Mouse (Mus musculus) T-helper 17 cell (primary cell): ENCODE measurements around the gene Psg16.

ENCODE experiments used
- in situ Hi-C, 2 experiments: fragments of 300-600 bp; cut with MboI, MseI; formaldehyde crosslinking; loops; 1 replicate in 1 of 2; 2 replicates in 1 of 2; pipeline ENCODE4 v1.15.1; 2025; ENCODE audit warnings: high pct_unique_total_duplicates in 2 of 2

Psg16 gene

GRCm38 (mm10) chr7:17055287-17055946 lies 18.4 kb upstream of the Psg16 start:
- in situ Hi-C loops, result loop anchor here in 1 of 2 experiments (5.0 kb wide), 1 partner anchor 33 kb away; no protein-coding TSS in a partner anchor

- in situ Hi-C loops, result loop anchor here in 1 of 2 experiments (5.0 kb wide), 1 partner anchor 34 kb away; no protein-coding TSS in a partner anchor
These were observed 17.7 kb upstream of the Psg16 start for GRCm38 (mm10) chr7:17056081-17056581.

DNA sequence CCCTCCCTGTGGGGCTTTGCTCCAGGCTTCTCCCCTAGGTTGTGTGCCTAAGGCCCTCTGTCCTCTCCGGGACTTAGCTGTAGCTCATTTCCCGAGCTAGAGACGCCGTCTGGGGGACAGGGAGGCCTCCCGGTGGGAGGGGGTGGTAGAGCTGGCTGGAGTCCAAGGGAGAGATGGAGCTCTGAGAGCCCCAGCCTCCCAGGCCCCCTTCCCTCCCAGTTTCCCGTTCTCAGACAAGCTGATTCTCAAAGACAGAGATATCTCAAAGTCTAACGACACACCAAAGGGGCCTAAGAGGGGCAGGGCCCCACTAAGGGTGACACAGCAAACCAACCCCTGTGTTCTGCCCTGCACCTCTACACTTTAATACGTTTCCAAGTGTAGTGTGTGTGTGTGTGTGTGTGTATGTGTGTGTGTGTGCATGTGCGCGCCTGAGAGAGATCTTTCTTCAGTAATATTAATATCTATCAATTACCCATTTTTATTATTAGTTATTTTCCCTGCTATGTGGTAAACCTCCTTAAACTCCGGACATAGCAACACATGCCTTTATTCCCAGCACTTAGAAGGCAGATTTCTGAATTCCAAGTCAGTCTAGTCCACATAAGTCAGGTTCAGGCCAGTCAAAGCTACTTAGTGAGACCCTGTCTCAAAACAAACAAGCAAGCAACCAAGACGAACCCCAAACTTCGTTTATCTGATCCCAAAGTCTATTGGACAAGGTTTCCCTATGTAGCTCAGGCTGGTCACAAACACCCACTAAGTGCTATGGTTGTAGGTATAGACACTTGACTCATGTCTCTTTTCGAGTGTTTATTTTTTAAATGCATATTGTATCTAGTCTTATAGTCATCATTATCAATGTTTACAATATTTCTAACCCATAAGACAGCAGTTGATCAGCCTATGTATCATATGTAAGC lies 17.0 kb upstream of the Psg16 start:
- in situ Hi-C loops, result loop anchor here in 1 of 2 experiments (5.0 kb wide), 1 partner anchor 35 kb away; no protein-coding TSS in a partner anchor

GRCm38 (mm10) chr7:17058071-17058689 lies 15.7 kb upstream of the Psg16 start:
- in situ Hi-C loops, result loop anchor here in 1 of 2 experiments (5.0 kb wide), 1 partner anchor 36 kb away; no protein-coding TSS in a partner anchor

DNA sequence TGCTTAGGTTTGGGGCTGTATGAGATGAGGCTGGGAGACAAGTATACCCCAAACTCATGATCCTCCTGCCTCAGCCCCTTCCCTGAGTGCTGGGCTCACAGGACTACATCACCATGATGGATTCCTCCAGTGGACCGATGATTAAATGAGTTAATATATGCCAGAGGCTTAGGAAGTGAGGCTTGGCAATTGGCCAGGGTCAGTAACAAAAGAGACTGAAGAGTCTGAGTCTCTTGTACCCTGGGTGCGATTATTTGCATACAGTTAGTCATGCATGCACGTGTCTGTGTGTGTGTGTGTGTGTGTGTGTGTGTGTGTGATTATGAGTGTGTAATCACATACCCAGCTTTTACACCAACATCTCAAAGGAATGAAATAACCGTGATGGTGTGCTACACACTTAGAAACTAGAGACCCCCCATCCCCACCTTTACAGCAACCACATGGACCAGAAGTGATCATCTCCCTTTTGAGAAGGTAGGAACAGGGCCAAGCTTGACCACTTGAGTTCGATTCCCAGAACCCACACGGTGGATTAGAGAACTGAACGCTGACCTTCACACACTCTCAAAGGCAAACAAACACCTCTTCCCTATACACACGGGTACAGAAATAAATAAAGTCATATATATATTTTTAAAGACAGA lies 14.9 kb upstream of the Psg16 start:
- in situ Hi-C loops, result loop anchor here in 1 of 2 experiments (5.0 kb wide), 1 partner anchor 37 kb away; no protein-coding TSS in a partner anchor

DNA sequence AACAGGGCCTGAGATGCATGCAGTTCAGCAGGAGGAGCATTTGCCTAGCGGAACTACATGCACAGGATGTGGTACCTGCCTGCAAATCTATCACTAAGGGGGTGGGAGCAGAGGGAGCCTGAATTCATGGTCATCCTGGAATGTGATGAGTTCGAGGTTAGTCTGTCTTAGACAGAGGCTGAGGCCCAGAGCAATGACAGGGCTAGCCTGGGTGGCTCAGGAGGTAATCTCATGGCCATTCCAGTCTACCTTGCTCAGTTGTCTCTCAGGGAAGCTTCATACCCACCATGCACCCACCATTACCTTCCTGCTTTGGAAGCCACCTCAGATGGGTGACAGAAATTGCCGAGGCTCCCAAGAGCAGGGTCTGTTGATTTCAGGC lies 14.4 kb upstream of the Psg16 start:
- in situ Hi-C loops, result loop anchor here in 1 of 2 experiments (5.0 kb wide), 1 partner anchor 37 kb away; no protein-coding TSS in a partner anchor

- in situ Hi-C loops, result no loop called here
These were observed 13.6 kb upstream of the Psg16 start for GRCm38 (mm10) chr7:17060031-17060781.

DNA sequence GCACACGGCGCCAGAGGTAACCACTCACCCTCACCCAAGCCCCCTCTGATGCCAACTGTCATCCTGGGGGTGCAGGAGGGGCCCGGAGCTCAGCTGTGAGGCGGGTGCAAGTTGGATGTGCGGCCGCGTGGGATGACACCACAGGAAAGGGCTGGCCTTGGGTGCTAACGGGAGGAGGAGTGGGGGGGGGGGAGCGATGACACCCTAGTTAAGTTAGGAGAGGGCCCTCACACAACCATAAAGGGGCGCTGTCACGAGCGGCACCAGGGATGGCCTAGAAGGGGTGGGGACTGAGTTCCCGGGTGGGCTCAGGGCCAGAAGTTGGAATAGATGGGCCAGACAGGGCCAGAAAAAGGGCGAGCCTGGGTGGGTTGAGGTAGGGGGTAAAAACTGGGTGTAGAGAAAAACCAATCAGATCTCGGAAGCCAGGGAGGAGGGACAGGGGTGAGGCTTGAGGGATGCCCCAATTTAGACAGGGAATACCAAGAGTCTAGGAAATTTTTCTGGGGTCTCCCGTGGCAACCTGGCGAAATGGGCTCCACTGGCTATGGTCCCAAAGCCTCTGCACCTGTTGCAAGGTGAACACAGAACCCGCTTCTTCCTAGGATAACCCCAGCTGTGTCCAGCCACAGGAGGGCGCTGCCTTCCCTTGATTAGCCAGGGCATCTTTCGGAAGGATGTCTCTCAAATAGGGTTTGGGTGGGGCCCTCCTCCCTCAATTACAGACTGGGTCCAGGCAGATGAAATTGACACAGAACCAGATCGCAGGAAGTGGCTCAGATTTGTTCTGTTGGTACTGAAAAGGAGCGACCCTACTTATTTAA lies 12.8 kb upstream of the Psg16 start:
- in situ Hi-C loops, result no loop called here

DNA sequence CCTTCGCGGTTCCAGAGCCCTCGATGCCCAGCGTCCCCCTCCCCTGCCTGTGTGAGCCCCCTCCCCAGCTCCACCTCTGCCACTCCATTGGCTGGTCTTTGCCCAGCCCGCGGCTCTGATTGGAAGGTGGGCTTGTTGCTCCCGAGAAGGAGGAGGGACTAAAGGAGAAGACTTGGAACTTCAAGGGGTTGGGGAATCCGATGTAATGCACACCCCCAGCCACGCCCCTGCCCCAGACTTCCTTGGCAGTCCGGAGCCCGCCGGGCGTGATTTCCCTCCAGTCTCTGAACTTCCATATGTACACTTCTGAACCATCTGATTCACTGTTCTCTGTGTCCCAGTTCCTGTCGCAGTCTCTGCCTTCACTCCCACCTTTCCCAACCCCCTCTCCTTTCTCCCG lies 11.5 kb upstream of the Psg16 start, which contains the start of gene Hif3a:
Hif3a (minus strand) TSS at position 39 of the 400 bp plus-strand sequence.
- in situ Hi-C loops, result no loop called here

GRCm38 (mm10) chr7:17062845-17063244 lies 11.0 kb upstream of the Psg16 start:
- in situ Hi-C loops, result no loop called here

DNA sequence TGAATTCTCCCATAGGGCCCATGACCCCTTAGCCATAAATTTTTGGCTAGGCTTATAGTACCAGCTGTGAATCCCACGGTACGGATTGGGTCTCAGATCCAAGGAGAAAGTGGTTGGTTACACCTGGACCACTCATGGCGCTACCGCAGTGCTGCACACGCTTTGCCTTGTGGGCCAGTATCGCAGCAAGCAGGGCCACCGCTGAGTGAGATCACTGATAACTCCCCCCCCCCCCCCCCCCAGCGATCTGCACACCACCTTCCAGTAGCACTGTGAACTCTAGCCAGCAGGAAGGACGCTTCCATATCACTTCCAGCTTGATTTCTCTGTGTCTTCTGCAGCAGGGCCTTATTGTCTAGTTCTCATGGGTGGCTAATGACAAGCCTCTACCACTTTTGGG lies 8.2 kb upstream of the Psg16 start:
- in situ Hi-C loops, result loop anchor here in 1 of 2 experiments (5.0 kb wide), 1 partner anchor 58 kb away; no protein-coding TSS in a partner anchor

DNA sequence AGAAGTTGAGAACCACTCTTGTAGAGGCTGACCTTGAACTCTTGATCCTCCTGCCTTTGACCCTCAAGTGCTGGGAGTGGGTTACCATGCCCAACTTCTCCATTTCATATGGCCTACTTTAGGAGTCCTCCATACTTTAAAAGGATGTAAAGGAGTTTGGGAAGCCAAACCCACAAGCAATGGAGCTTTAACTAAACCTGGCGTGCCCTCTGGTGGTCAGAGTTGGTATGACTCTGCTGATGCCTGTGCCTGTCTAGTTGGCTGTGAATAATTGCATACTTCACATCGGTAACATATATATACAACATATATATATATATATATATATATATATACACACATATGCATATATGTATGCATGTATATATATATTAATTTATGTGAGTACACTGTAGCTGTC lies 7.4 kb upstream of the Psg16 start:
- in situ Hi-C loops, result loop anchor here in 1 of 2 experiments (5.0 kb wide), 1 partner anchor 59 kb away; no protein-coding TSS in a partner anchor

- in situ Hi-C loops, result loop anchor here in 1 of 2 experiments (5.0 kb wide), 1 partner anchor 60 kb away; no protein-coding TSS in a partner anchor
These were observed 6.8 kb upstream of the Psg16 start for GRCm38 (mm10) chr7:17067000-17067399.

- in situ Hi-C loops, result loop anchor here in 1 of 2 experiments (5.0 kb wide), 1 partner anchor 60 kb away; no protein-coding TSS in a partner anchor
These were observed 6.2 kb upstream of the Psg16 start for GRCm38 (mm10) chr7:17067651-17068050.

- in situ Hi-C loops, result loop anchor here in 1 of 2 experiments (10.0 kb wide), 1 partner anchor 1321 kb away; no protein-coding TSS in a partner anchor
These were observed 332 bp upstream of the Psg16 start for GRCm38 (mm10) chr7:17073513-17073903.

GRCm38 (mm10) chr7:17076542-17076941 lies 2.7 kb downstream of the Psg16 start:
- in situ Hi-C loops, result loop anchor here in 1 of 2 experiments (10.0 kb wide), 1 partner anchor 1318 kb away; no protein-coding TSS in a partner anchor

DNA sequence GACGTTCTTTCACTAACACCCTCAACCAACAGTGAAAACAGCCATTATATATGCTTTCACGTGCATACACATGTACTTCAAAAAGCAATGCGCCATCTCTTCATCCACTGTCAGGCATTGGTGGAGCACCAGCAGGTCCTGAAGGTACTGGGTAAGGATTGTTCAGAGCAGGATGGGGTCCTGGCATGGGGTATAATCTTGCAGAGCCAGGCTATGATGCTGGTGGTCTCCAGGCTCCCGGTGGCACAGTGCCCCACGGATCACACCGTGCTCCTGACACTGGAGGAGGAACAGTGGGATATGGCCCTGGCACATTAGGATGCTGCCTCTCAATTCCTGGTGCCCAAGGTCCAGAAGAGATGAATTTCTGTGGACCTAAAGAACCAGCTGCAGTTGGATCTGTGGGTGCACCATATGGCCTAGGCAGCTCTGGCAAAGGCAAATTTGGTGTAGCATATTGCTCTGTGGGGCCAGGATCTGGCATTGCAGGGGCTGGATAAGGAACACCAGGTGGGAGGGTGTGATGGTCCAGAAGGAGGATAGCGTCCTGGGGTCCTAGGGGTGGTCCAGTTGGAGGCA lies 4.3 kb downstream of the Psg16 start:
- in situ Hi-C loops, result loop anchor here in 1 of 2 experiments (10.0 kb wide), 1 partner anchor 1317 kb away; no protein-coding TSS in a partner anchor

GRCm38 (mm10) chr7:17082766-17083165 lies 8.9 kb downstream of the Psg16 start:
- in situ Hi-C loops, result no loop called here
